Mouse (Mus musculus) lung, postnatal 0 days (tissue): ENCODE measurements around the gene Rtp4.

Source experiments
- CTCF ChIP-seq: IDR thresholded peaks from 2 replicates; pipeline ENCODE4 v1.5.1; 2016; ENCODE audit warnings: antibody characterized with exemption, mild to moderate bottlenecking
- EP300 ChIP-seq: IDR thresholded peaks from 2 replicates; pipeline ENCODE4 v1.6.1; 2016; ENCODE audit warnings: antibody characterized with exemption, mild to moderate bottlenecking, control low read depth

- TF ChIP-seq CTCF (no peak), EP300 (no peak)
Observed at GRCm38 (mm10) chr16:23496245-23496924, 23.7 kb upstream of the Rtp4 start.
